Mouse (Mus musculus): ENCODE measurements around the gene Apoa1.

DNA sequence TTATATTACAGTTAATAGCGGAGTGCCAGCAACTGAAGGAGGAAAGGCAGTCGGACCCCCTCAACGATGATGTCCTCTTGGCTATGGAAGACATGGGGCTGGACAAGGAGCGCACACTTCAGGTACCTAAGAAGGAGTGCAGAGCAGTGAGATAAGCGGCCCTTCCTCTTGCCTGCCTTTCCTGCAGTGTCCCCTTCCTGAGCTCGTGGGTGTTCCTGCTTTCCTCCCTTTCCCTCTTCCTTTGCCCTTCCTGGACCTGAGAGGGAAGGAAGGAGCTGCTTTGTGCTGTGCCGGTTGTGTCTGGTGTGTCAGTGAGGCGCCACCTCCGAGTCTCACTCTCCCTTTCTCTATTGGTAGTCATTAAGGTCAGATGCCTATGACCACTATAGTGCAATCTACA lies 33.6 kb upstream of the Apoa1 start:
- TF ChIP-seq POLR2A (IDR thresholded peaks at IDR 0.05; ENCODE audit: extremely low read depth, insufficient read depth, low read length) (no peak), CTCF (IDR thresholded peaks at IDR 0.05; ENCODE audit: extremely low read depth, insufficient read depth, low read length) (no peak)
